Mouse (Mus musculus) cerebellum, adult (tissue): ENCODE results near the gene Mbip.

Source experiments
- ATAC-seq: cut with Nextera tagmentation; 2 replicates; pipeline ENCODE4 v1.9.2; 2017; ENCODE audit warnings: mild to moderate bottlenecking, moderate library complexity, mixed read lengths; ENCODE audit not compliant: insufficient number of reproducible peaks, low FRiP score, low TSS enrichment

Mbip gene

GRCm38 (mm10) chr12:56345367-56346089 is at the start of gene Mbip:
TSS of gene Mbip (minus strand) at chr12:56345894.
- ATAC-seq: peak; percentile 100

GRCm38 (mm10) chr12:56387647-56388205 is 42.0 kb upstream of the Mbip start:
- ATAC-seq: no peak

GRCm38 (mm10) chr12:56386955-56387646 is 41.4 kb upstream of the Mbip start:
- ATAC-seq: no peak

- ATAC-seq: no peak
Observed at GRCm38 (mm10) chr12:56344771-56345314, 851 bp downstream of the Mbip start.

- no peak for ATAC-seq
Observed at GRCm38 (mm10) chr12:56339295-56340056, 6.2 kb downstream of the Mbip start.

- no peak for ATAC-seq
Observed at GRCm38 (mm10) chr12:56333461-56333860, 12.2 kb downstream of the Mbip start.

GRCm38 (mm10) chr12:56332475-56332874 is 13.2 kb downstream of the Mbip start:
- no peak for ATAC-seq

- ATAC-seq: no peak
Observed at GRCm38 (mm10) chr12:56327448-56327998, 18.2 kb downstream of the Mbip start.

- ATAC-seq: no peak
Observed at GRCm38 (mm10) chr12:56325851-56326250, 19.8 kb downstream of the Mbip start.

GRCm38 (mm10) chr12:56318941-56319340 is 26.8 kb downstream of the Mbip start:
- no peak for ATAC-seq

GRCm38 (mm10) chr12:56318059-56318458 is 27.6 kb downstream of the Mbip start:
- ATAC-seq: no peak

- ATAC-seq: no peak
Observed at GRCm38 (mm10) chr12:56305758-56306157, 39.9 kb downstream of the Mbip start.

- no peak for ATAC-seq
Observed at GRCm38 (mm10) chr12:56302321-56303017, 43.2 kb downstream of the Mbip start.

- ATAC-seq: no peak
Observed at GRCm38 (mm10) chr12:56301487-56302293, 44.0 kb downstream of the Mbip start.

- ATAC-seq: no peak
Observed at GRCm38 (mm10) chr12:56299610-56300009, 46.1 kb downstream of the Mbip start.

GRCm38 (mm10) chr12:56298919-56299318 is 46.8 kb downstream of the Mbip start:
- no peak for ATAC-seq

GRCm38 (mm10) chr12:56297921-56298830 is 47.5 kb downstream of the Mbip start:
- ATAC-seq: no peak

- no peak for ATAC-seq
Observed at GRCm38 (mm10) chr12:56297099-56297498, 48.6 kb downstream of the Mbip start.
